Mouse (Mus musculus): ENCODE measurements around the gene Pfkfb1.

The Pfkfb1 gene

DNA sequence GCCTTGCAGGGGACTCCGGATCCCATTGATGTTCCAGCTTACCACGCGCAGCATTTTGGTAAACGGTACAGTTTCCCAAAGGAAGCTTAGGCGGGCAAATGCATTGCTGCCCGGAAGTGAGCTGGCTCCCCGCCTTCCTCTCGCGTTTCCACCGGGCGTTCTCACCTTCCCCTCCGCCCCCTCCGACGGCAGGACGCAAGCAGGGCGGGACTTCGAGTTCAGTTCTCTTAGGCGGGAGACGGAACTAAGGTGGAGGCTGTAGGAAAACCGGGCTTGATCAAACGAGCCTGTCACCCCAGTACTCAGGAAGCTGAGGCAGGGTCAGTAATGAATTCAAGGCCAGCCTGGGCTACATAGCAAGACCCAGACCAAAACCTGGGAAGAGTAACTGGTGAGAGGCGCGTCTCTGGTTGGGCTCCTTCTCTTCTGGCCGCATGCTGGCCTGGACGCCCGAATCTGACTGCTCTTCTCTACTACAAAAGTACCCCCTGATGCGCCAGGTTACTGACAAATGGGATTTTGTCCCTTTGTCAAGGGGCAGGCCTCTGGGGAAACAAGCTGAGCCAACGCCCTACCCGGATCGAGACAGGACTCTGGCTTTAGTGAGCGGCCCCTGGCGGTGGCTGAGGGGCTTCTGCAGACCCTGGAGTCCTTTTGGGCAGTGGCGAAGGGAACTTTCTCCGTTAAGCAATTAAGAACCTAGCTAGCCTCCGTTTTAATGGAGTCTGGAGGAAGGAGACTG is at the start of gene Pfkfb1:
Gene Pfkfb1, plus strand, starts transcription at position 207 of the 742 bp plus-strand sequence.
- DNase-seq: peak; percentile 76 to 77

GRCm38 (mm10) chrX:150540111-150540510 is 47.9 kb upstream of the Pfkfb1 start:
- DNase-seq: no peak

- DNase-seq: no peak
These were observed 46.3 kb upstream of the Pfkfb1 start for GRCm38 (mm10) chrX:150541684-150542083.

DNA sequence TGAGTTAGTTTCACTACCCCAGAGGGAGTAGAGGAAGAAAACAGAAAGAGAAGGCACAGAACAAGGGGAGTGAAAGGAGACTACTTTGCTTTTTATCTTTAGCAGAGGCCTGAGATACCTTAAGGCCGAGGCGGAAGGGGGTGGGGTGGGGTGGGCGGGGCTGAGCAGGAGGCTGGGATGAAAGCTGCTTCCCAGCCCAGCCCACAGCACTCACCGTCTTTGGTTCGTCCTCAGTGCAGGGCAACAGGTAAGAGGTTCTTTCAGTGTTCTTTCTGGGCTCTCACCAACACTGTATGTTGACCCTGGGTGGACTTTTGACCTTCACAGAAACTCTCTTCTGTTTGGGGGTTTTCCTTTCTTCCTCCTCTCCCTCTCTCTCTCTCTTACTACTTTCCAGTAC is 40.8 kb upstream of the Pfkfb1 start, which contains the start of gene Alas2:
Gene Alas2, plus strand, starts transcription at position 137 of the 400 bp plus-strand sequence.
- DNase-seq: no peak

DNA sequence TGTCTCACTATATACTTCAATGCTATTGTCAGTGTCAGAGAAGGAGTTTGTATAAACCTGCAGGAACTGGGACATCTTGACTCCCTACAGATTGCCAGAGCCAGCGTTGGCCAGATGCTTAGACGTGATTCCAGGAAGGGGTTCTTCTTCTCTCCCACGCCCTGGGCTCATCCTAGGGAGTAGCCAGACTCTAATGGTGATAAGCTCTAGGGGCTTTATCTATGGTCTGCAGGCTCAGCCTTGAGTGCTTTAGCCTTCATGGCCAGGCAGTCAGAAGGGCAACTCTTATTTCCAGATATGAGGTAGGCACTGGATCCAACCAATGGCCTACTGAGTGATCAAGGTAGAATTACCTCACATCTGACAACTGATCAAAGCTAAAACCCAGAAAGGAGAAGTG is 38.4 kb upstream of the Pfkfb1 start:
- no peak for DNase-seq

GRCm38 (mm10) chrX:150551986-150552385 is 36.0 kb upstream of the Pfkfb1 start:
- no peak for DNase-seq

DNA sequence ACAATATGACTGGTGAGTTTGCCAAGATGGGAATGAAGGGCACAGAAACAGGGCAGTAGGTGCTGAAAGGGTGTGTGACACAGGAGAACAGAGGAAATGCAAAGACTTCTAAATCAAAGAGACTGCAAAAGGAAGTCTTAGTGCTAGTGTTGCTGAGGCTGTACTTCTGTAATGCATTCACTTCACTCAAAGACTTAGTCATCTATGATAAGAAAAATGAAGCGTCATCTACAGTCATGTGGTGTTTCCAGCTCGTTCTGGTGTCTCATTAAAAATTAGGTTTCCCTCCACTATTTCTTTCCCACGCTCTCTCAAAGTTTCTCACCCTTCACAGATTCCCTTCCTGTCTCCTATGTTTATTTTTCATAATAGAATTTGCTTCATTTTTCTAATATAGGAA is 34.0 kb upstream of the Pfkfb1 start:
- no peak for DNase-seq

- no peak for DNase-seq
These were observed 23.2 kb upstream of the Pfkfb1 start for GRCm38 (mm10) chrX:150564644-150565357.

DNA sequence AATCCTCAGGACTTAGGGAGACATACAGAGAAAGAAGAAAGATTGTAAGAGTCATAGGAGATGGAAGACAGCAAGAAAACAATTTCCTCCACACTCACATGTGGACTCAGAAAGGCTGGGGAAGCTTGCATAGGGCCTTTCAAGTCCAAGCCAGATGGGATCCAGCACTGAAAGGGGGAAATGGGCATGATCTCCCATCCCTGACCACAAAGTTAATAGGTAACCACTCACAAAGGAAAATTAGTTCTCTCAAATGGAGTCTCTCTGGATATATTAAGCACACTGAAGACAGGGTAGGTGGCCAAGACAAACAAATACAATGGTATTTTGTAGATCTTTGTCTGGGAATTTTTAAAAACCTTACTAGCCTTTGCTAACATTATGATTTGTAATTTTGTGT is 6.1 kb upstream of the Pfkfb1 start:
- DNase-seq: peak; percentile 18 to 20

DNA sequence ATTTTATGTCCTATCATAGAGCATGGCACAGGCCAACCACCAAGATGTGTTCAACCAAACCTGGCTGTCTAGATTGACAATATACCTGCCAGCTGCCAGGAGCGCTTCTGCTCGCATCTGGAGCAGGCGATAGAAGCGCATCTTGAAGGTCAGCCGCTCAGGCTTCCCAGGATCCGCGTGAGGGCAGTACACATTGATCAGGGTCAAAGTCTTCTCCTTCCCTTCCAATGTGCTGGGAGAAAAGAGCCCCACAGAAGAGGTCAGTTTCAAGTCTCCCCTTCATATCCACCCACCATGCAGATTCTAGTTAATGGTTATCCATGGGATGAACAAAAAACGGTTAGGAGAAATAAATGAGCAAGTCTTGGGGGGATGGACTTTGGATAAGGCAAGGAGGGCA is 2.9 kb upstream of the Pfkfb1 start:
- peak; percentile 67 to 74 for DNase-seq

- DNase-seq: no peak
These were observed 1.7 kb downstream of the Pfkfb1 start, which contains the start of gene Apex2 for GRCm38 (mm10) chrX:150589696-150590095. TSS of gene Apex2 (minus strand) at chrX:150589868.

DNA sequence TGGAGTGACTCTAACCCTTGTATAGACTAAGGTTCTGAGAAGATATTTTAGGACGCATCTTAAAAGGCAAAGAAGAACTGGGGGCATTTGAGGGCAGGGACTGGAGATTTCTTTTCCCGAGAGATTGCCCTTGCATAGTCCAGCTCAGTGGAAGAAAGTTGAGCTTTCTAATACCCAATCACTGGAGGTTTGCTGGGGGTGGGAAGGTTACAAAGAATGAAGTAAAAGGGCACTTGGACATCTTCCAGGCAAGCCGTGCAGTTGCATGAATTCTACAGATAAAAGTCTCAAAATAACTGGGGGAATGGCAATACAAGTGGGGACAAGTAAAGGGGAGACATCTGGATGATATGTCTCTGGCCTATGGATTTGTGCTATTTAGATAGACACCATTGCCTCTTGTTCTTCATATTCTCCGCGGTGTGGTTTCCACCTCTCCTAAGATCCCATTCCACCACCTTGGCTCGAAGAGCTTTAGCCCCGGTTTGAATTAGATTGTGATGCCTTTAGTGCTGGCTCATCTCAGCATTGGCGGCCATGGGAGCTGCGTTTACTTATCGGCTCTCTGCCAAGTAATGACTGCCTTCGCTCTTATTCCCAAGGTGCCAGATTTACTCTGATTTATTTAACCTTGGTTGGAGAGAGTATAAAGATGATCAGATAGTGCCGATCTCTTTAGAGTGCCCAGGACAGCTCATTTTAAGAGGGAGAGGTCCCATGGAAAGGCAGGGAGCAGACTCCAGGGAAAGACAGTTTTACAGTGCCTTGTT is 5.4 kb downstream of the Pfkfb1 start:
- DNase-seq: peak in 1 of 2 experiments; percentile 15

- no peak for DNase-seq
These were observed 6.1 kb downstream of the Pfkfb1 start for GRCm38 (mm10) chrX:150594176-150594575.

DNA sequence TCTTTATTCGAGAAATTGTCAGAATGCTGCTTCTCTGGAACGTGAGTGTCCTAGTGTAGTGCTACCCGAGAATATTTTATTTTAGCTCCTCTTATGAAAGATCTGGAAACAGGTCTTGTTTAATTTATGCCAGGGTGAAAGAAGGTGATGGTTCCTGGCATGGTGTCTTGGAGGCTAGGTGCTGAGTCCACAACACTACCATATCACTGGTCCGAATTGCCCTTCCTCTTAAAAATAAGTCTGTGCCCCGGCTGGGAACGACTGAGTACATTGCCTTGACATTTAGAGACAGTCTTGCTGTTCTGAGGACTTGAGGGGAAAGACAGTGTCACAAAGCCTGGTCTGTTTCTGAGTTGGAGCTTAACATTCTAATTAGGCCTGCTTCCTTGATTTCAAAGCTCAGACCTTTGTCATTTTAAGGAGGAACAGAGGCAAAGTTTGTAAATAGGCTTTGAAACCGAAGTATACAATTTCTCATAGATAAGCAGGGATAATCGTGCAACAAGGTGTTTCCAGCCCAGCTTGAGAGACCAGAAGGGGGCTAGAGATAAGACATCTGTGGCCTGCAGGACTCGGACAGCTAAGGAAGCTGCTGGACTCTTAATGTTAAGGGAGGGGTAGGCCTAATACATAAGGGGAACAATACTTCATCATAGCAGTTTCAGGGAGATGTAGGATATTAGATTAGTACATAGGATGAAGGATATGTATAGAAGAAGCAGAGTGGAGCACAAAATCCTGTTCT is 7.2 kb downstream of the Pfkfb1 start:
- DNase-seq: no peak

DNA sequence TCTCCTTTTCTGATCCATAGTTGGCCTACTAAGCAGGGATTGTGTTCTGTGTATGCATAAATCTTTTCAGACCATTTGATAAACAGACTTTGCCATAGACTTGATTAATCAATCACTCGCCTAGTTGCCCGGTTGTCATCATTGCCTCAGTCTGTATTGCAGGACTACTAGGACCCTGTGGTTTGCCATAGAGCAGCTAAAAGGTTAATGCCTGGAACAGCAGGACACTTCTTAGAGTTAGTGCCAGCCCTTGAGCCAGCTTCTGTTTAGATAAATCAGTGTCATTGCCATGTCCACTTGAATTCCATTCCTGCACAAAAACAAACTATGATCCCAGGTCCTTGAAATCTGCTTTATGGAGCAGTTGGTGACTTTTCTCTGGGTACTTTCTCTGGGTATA is 10.9 kb downstream of the Pfkfb1 start:
- no peak for DNase-seq

DNA sequence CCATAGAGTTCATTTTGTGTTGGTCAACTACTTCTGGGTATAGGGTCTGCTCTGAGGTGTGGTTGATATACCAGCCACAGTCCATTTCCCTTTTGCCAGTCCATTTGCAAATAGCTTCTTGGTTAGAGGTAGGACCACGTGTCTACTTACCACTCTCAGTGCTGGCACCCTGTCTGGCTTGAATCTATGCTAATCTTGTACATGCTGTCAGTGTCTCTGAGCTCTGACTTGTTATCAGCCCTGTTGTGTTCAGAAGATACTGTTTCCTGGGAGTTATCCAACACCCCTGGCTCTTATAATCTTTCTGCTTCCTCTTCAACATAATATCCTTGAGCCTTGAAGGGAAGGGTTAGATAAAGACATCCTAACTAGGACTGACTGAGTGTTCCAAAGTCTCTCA is 48.4 kb downstream of the Pfkfb1 start:
- DNase-seq: no peak

- DNase-seq: no peak
These were observed 68.3 kb downstream of the Pfkfb1 start for GRCm38 (mm10) chrX:150656122-150656907.

GRCm38 (mm10) chrX:150656908-150657796 is 69.1 kb downstream of the Pfkfb1 start, which contains the start of gene Tro:
TSS of gene Tro (minus strand) at chrX:150657583.
- DNase-seq: no peak

DNA sequence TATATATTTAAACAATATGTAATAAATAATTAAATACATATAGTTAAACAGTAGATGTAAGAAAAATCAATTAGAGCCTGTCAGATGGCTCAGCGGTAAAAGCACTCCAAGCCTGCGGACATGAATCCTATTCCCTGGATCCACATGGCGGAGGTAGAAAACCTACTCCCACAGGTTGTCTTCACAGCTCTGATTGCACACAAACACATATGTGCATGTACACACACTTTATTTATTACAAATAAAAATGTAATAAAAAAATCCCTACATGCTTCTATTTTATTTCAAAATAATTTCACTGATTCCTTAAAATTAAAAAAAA is 69.7 kb downstream of the Pfkfb1 start:
- DNase-seq: no peak

- DNase-seq: peak; percentile 1 to 13
These were observed 74.8 kb downstream of the Pfkfb1 start for GRCm38 (mm10) chrX:150662809-150663208.

DNA sequence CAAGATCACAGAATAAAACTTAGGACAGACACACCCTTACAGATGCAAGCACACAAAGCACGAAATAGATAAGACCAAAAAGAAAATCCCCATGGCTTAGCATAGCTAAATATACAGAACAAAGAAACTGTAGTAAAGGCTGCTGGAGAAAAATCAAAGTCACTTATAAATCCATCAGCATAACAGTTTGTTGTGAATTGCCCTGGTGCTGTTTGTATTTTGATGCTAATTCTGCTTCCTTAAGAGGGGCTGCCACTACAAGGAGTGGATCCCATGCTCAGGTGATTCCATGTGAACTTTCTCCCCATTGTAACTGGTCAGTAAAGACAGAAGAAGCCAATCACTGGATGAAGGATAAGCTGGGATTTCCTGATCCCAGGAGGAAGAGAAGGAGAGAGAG is 89.5 kb downstream of the Pfkfb1 start:
- DNase-seq: no peak

All from kidney, adult 8-10 months (tissue).